Mouse (Mus musculus): ENCODE data around the gene Afg1l.

GRCm38 (mm10) chr10:42300805-42301204 lies 177.6 kb downstream of the Afg1l start:
- no peak for TF ChIP-seq POLR2A (IDR thresholded peaks at IDR 0.05; ENCODE audit: low read depth, low read length)
- no peak for TF ChIP-seq CTCF (IDR thresholded peaks at IDR 0.05; ENCODE audit: extremely low read depth, insufficient read length, insufficient replicate concordance, low read depth, low read length)
